Mouse (Mus musculus): ENCODE results near the gene Ehd4. TPM values are rescaled to one million over a fixed set of nuclear protein-coding genes. Genes with fewer than 3 reads are reported as not detected.

The Ehd4 gene
- 67.6 and 79.3 TPM in 2 replicates for polyA plus RNA-seq (2015; fragmentation: Nextera tagmentation; extraction: Ambion mirVana)

- DNase-seq (ENCODE audit: low spot score) (peak; percentile 98), ATAC-seq (replicated peaks; ENCODE audit: low FRiP score, low read depth) (peak; percentile 97)
- no peaks in the 10 kb centered on the region for H3K9me3 ChIP-seq (replicated peaks; ENCODE audit: low read length)
- H3K4me1 ChIP-seq (replicated peaks; ENCODE audit: insufficient read depth, low read length), result peaks cover 8% of the 10 kb centered on the region; the same call in 1 of the 2 replicates
- TF ChIP-seq CTCF (IDR thresholded peaks at IDR 0.05; ENCODE audit: low read depth), result no peak
- no peaks in the 10 kb centered on the region for H3K36me3 ChIP-seq (ENCODE audit: insufficient read depth, low read length)
- peak within 1 kb of the TSS; percentile 66 for H3K27ac ChIP-seq
- peak within 1 kb of the TSS; percentile 75 for H3K4me3 ChIP-seq (replicated peaks; ENCODE audit: low read depth, low read length)
- peak within 1 kb of the TSS; percentile 100 for H3K4me2 ChIP-seq (ENCODE audit: low read length)
- under 1% methylated on average over 53 of the region's 53 CpGs for WGBS
- no peaks in the 10 kb centered on the region for H3K27me3 ChIP-seq (ENCODE audit: insufficient read depth, low read length)
- H3K9ac ChIP-seq (ENCODE audit: low read depth, low read length), result peak within 1 kb of the TSS; percentile 70
Measured at GRCm38 (mm10) chr2:120154361-120154894, at the start of gene Ehd4. Gene Ehd4 (minus strand): TSS chr2:120154606.

DNA sequence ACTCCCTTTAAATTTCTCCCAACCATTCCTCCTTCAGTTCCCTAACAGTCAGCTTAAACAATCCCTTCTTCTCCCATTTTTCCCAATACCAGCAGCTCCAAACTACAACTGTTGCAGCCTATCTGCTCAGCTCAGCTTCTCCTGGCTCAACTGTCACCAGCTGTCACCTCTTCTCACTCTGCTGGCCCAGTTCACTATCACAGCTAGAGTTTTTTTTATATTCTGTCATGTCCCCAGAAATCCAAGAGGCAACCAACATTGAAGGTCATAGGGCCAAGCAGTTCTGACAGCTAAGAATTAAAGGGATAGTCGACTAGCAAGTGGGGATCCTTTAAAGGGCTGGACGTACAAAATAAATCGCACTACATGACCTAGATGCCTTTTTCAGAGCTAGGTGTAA, 49.3 kb upstream of the Ehd4 start:
- H3K36me3 ChIP-seq (ENCODE audit: insufficient read depth, low read length), result no peaks in the 10 kb centered on the region
- DNase-seq (ENCODE audit: low spot score), result no peak
- no peak overlapping the region for H3K4me3 ChIP-seq (replicated peaks; ENCODE audit: low read depth, low read length)
- 50% methylated on average over 3 of the region's 3 CpGs for WGBS
- no peak overlapping the region for H3K4me2 ChIP-seq (ENCODE audit: low read length)
- H3K4me1 ChIP-seq (replicated peaks; ENCODE audit: insufficient read depth, low read length), result no peaks in the 10 kb centered on the region
- TF ChIP-seq CTCF (IDR thresholded peaks at IDR 0.05; ENCODE audit: low read depth), result no peak
- ATAC-seq (replicated peaks; ENCODE audit: low FRiP score, low read depth), result no peak
- H3K9ac ChIP-seq (ENCODE audit: low read depth, low read length), result no peak overlapping the region
- H3K27ac ChIP-seq, result no peak overlapping the region
- no peaks in the 10 kb centered on the region for H3K9me3 ChIP-seq (replicated peaks; ENCODE audit: low read length)
- H3K27me3 ChIP-seq (ENCODE audit: insufficient read depth, low read length), result no peaks in the 10 kb centered on the region

GRCm38 (mm10) chr2:120200077-120200476, 45.7 kb upstream of the Ehd4 start:
- 48% methylated on average over 7 of the region's 7 CpGs for WGBS
- no peak overlapping the region for H3K4me3 ChIP-seq (replicated peaks; ENCODE audit: low read depth, low read length)
- DNase-seq (ENCODE audit: low spot score), result no peak

DNA sequence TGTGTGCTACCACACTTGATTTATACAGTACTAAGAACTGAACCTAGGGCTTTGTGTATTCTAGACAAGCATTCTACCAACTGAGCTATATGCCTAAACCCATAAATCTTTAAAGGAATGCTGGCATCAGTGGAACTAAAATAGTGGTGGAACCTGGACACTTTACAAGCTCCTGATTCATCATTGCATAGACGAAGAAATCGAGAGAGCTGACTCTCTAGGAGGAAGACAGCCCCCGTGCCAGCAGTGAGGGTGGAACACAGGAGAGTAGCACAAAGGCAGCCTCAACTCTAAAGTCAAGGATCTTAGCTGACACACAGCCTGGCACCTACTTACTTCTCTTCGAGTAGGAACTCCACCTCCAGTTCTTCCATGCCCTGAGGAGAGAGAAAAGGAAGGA, 33.8 kb upstream of the Ehd4 start:
- H3K4me1 ChIP-seq (replicated peaks; ENCODE audit: insufficient read depth, low read length), result no peaks in the 10 kb centered on the region
- TF ChIP-seq CTCF (IDR thresholded peaks at IDR 0.05; ENCODE audit: low read depth), result no peak
- no peak overlapping the region for H3K4me3 ChIP-seq (replicated peaks; ENCODE audit: low read depth, low read length)
- no peak overlapping the region for H3K27ac ChIP-seq
- no peak overlapping the region for H3K9ac ChIP-seq (ENCODE audit: low read depth, low read length)
- H3K36me3 ChIP-seq (ENCODE audit: insufficient read depth, low read length), result no peaks in the 10 kb centered on the region
- no peaks in the 10 kb centered on the region for H3K9me3 ChIP-seq (replicated peaks; ENCODE audit: low read length)
- 85% methylated on average over 4 of the region's 4 CpGs for WGBS
- DNase-seq (ENCODE audit: low spot score) (no peak), ATAC-seq (replicated peaks; ENCODE audit: low FRiP score, low read depth) (no peak)
- no peaks in the 10 kb centered on the region for H3K27me3 ChIP-seq (ENCODE audit: insufficient read depth, low read length)
- no peak overlapping the region for H3K4me2 ChIP-seq (ENCODE audit: low read length)

More at GRCm38 (mm10) chr2:120200077-120200476, 45.7 kb upstream of the Ehd4 start:
- no peak overlapping the region for H3K9ac ChIP-seq (ENCODE audit: low read depth, low read length)
- no peaks in the 10 kb centered on the region for H3K27me3 ChIP-seq (ENCODE audit: insufficient read depth, low read length)
- no peak overlapping the region for H3K4me2 ChIP-seq (ENCODE audit: low read length)
- no peaks in the 10 kb centered on the region for H3K36me3 ChIP-seq (ENCODE audit: insufficient read depth, low read length)
- H3K9me3 ChIP-seq (replicated peaks; ENCODE audit: low read length), result no peaks in the 10 kb centered on the region
- no peaks in the 10 kb centered on the region for H3K4me1 ChIP-seq (replicated peaks; ENCODE audit: insufficient read depth, low read length)
- no peak for ATAC-seq (replicated peaks; ENCODE audit: low FRiP score, low read depth)
- TF ChIP-seq CTCF (IDR thresholded peaks at IDR 0.05; ENCODE audit: low read depth), result no peak
- no peak overlapping the region for H3K27ac ChIP-seq

GRCm38 (mm10) chr2:120187583-120187982, 33.2 kb upstream of the Ehd4 start:
- H3K27me3 ChIP-seq (ENCODE audit: insufficient read depth, low read length), result no peaks in the 10 kb centered on the region
- no peak overlapping the region for H3K4me3 ChIP-seq (replicated peaks; ENCODE audit: low read depth, low read length)
- H3K9ac ChIP-seq (ENCODE audit: low read depth, low read length), result no peak overlapping the region
- H3K4me1 ChIP-seq (replicated peaks; ENCODE audit: insufficient read depth, low read length), result no peaks in the 10 kb centered on the region
- ATAC-seq (replicated peaks; ENCODE audit: low FRiP score, low read depth) (no peak), DNase-seq (ENCODE audit: low spot score) (no peak)
- no peaks in the 10 kb centered on the region for H3K36me3 ChIP-seq (ENCODE audit: insufficient read depth, low read length)
- H3K9me3 ChIP-seq (replicated peaks; ENCODE audit: low read length), result no peaks in the 10 kb centered on the region
- H3K27ac ChIP-seq, result no peak overlapping the region
- WGBS, result 89% methylated on average over 1 of the region's 1 CpGs
- H3K4me2 ChIP-seq (ENCODE audit: low read length), result no peak overlapping the region
- peak; percentile 39; the same call in 1 of the 2 replicates for TF ChIP-seq CTCF (IDR thresholded peaks at IDR 0.05; ENCODE audit: low read depth)

DNA sequence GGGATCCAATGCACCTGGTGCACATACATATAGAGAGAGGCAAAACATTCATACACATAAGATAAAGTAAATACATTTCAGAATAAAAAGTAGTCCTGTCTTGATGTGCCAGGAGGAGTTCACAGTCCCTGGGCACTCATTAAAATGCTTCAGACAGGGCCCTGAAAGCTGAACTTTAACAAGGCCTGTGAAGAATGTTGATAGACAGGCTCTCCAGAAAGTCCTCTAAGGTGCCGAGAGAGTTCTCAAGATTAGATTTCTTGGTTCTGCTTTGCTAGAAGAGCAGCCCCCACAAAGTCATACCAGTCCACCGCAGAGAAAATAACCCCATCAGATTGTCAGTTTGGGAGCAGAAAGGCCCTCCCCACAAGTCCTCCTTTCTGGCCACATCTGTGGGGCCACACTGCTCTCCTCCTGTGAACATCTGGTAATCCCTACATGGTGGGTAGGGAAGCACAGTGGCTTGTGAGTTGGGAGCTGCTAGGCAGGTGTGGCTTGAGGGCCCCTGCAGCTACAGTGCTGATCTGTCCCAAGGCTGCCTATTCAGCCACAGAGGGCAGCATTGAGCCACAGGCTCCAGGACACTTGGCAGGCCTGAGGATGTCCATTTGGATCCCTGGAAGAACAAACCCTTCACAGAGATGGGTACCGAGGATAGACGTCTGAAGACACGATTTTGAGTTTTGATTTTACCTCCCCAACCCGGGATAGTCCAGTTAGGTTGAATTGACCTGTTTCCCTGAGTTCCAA, 31.3 kb upstream of the Ehd4 start:
- peak; percentile 57 for TF ChIP-seq CTCF (IDR thresholded peaks at IDR 0.05; ENCODE audit: low read depth)
- Histone ChIP-seq H3K4me2 (ENCODE audit: low read length) (no peak overlapping the region), H3K9me3 (replicated peaks; ENCODE audit: low read length) (no peaks in the 10 kb centered on the region), H3K36me3 (ENCODE audit: insufficient read depth, low read length) (no peaks in the 10 kb centered on the region), H3K4me3 (replicated peaks; ENCODE audit: low read depth, low read length) (no peak overlapping the region), H3K9ac (ENCODE audit: low read depth, low read length) (no peak overlapping the region), H3K4me1 (replicated peaks; ENCODE audit: insufficient read depth, low read length) (no peaks in the 10 kb centered on the region), H3K27ac (no peak overlapping the region), H3K27me3 (ENCODE audit: insufficient read depth, low read length) (no peaks in the 10 kb centered on the region)
- 75% methylated on average over 6 of the region's 6 CpGs for WGBS
- DNase-seq (ENCODE audit: low spot score) (no peak), ATAC-seq (replicated peaks; ENCODE audit: low FRiP score, low read depth) (no peak)
